Mouse (Mus musculus) bone marrow macrophage, adult 2 months (primary cell): Measurements from ENCODE around the gene Adgrl3.

Source experiments
- CTCF ChIP-seq: IDR thresholded peaks from 2 replicates; pipeline ENCODE4 v1.5.1; 2012; ENCODE audit warnings: low read depth, mild to moderate bottlenecking, low read length, moderate library complexity
- POLR2A ChIP-seq: IDR thresholded peaks from 2 replicates; pipeline ENCODE4 v1.6.1; 2012; ENCODE audit warnings: mild to moderate bottlenecking, low read depth, low read length, borderline replicate concordance

DNA sequence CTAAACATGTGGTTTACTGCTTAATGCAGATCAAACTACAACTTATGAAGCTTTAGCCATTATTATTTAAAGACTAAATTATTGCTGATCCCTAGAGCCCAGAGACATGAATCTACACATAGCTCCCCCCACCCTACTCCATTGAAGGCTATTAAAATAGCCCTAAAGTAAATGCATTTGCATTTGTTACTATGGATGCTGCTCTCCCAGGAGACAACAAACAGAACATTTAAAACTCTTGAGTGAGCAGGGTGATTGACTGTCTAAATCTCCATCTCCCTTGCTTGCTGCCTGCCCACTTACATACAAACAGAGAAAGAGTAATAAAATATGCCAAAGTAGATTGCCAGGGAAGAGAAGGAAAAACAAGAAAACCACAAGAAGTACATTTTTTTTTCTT is 41.4 kb downstream of the Adgrl3 start:
- no peak for TF ChIP-seq CTCF
- TF ChIP-seq POLR2A, result no peak
